Mouse (Mus musculus) small intestine, adult 2 months (tissue): ENCODE data around the gene Tuft1. TPM values are rescaled to one million over a fixed set of nuclear protein-coding genes. Genes with fewer than 3 reads are reported as not detected.

Experiments used
- H3K27ac ChIP-seq: fragments of 200-500 bp; 2 replicates; pipeline ENCODE4 v1.5.1; 2012; ENCODE audit warnings: low read depth, low read length, control low read depth, inconsistent platforms; ENCODE audit not compliant: insufficient read depth
- H3K27me3 ChIP-seq: fragments of 200-500 bp; 2 replicates; pipeline ENCODE4 v1.6.1; 2012; ENCODE audit warnings: mild to moderate bottlenecking, moderate library complexity, low read length, inconsistent platforms; ENCODE audit not compliant: control insufficient read depth, insufficient read depth
- H3K36me3 ChIP-seq: fragments of 200-500 bp; 2 replicates; pipeline ENCODE4 v1.6.1; 2012; ENCODE audit warnings: mild to moderate bottlenecking, low read length, control low read depth, inconsistent platforms; ENCODE audit not compliant: control insufficient read depth, insufficient read depth
- H3K4me1 ChIP-seq: fragments of 200-500 bp; 2 replicates; pipeline ENCODE4 v1.6.1; 2012; ENCODE audit warnings: low read length, inconsistent platforms, mixed read lengths; ENCODE audit not compliant: control insufficient read depth, insufficient read depth, insufficient read length
- H3K4me3 ChIP-seq: fragments of 200-500 bp; 2 replicates; pipeline ENCODE4 v1.5.1; 2012; ENCODE audit warnings: low read depth, mild to moderate bottlenecking, control low read depth, inconsistent platforms, low read length, moderate library complexity
- CTCF ChIP-seq: fragments of 200-500 bp; IDR thresholded peaks from 2 replicates; pipeline ENCODE4 v1.5.1; 2012; ENCODE audit warnings: low read depth, mild to moderate bottlenecking, control low read depth, inconsistent platforms, low read length, moderate library complexity, mixed read lengths; ENCODE audit not compliant: insufficient replicate concordance, insufficient read length; ENCODE audit errors: extremely low read depth
- POLR2A ChIP-seq: fragments of 200-500 bp; IDR thresholded peaks from 2 replicates; pipeline ENCODE4 v1.6.1; 2012; ENCODE audit warnings: low read depth, mild to moderate bottlenecking, control low read depth, inconsistent platforms, low read length, moderate library complexity
- WGBS: fragments of 180-500 bp; shearing (Covaris S2); methylation state at CpG from one replicate; pipeline ENCODE4 v1.1.7; 2018; 5-methylcytosine and 5-hydroxymethylcytosine counted together
- polyA plus RNA-seq: library from polyadenylated mRNA; depleted of rRNA; stranded (reverse); fragments of >200 nt; gene quantifications from 2 replicates; pipeline ENCODE4 v1.2.3, GENCODE M21; 2012

The Tuft1 gene
- polyA plus RNA-seq, 1 experiment, result 47.4 TPM

GRCm38 (mm10) chr3:94581793-94582455, 76.7 kb downstream of the Tuft1 start:
- Histone ChIP-seq H3K27ac (peak overlapping the region; percentile 45; the same call in 1 of the 2 replicates), H3K27me3 (no peaks in the 10 kb centered on the region), H3K4me1 (peaks cover 7% of the 10 kb centered on the region; the same call in 1 of the 2 replicates), H3K36me3 (no peaks in the 10 kb centered on the region), H3K4me3 (peak overlapping the region; percentile 98)
- TF ChIP-seq POLR2A (no peak), CTCF (no peak)
- under 1% methylated on average over 47 of the region's 48 CpGs for WGBS

- Histone ChIP-seq H3K4me1 (peaks cover 9% of the 10 kb centered on the region; the same call in 1 of the 2 replicates), H3K27me3 (no peaks in the 10 kb centered on the region), H3K4me3 (peak overlapping the region; percentile 98), H3K27ac (no peak overlapping the region), H3K36me3 (no peaks in the 10 kb centered on the region)
- TF ChIP-seq CTCF (no peak), POLR2A (no peak)
- 7% methylated on average over 16 of the region's 16 CpGs for WGBS
Observed at GRCm38 (mm10) chr3:94581138-94581780, 77.4 kb downstream of the Tuft1 start.

- Histone ChIP-seq H3K27me3 (no peaks in the 10 kb centered on the region), H3K4me3 (no peak overlapping the region), H3K4me1 (peaks cover 7% of the 10 kb centered on the region; the same call in 1 of the 2 replicates), H3K36me3 (no peaks in the 10 kb centered on the region), H3K27ac (peak overlapping the region; percentile 72)
- WGBS, result 33% methylated on average over 6 of the region's 6 CpGs
- no peak for TF ChIP-seq POLR2A
- no peak for TF ChIP-seq CTCF
Observed at GRCm38 (mm10) chr3:94574506-94574905, 84.2 kb downstream of the Tuft1 start.

- TF ChIP-seq CTCF (no peak), POLR2A (no peak)
- Histone ChIP-seq H3K4me1 (0 out of 2 replicates have a peak, but pooled peaks cover 2% of the 10 kb centered on the region), H3K27me3 (no peaks in the 10 kb centered on the region), H3K27ac (no peak overlapping the region), H3K4me3 (no peak overlapping the region), H3K36me3 (no peaks in the 10 kb centered on the region)
- 69% methylated on average over 2 of the region's 2 CpGs for WGBS
Observed at GRCm38 (mm10) chr3:94567242-94567641, 91.4 kb downstream of the Tuft1 start.

GRCm38 (mm10) chr3:94565557-94565956, 93.1 kb downstream of the Tuft1 start:
- no peak for TF ChIP-seq CTCF
- no peak for TF ChIP-seq POLR2A
- no peak overlapping the region for H3K4me3 ChIP-seq
- no peaks in the 10 kb centered on the region for H3K27me3 ChIP-seq
- 0 out of 2 replicates have a peak, but pooled peaks cover 2% of the 10 kb centered on the region for H3K4me1 ChIP-seq
- no peak overlapping the region for H3K27ac ChIP-seq
- WGBS, result 68% methylated on average over 2 of the region's 2 CpGs
- H3K36me3 ChIP-seq, result peaks cover 5% of the 10 kb centered on the region; the same call in 1 of the 2 replicates

GRCm38 (mm10) chr3:94565127-94565526, 93.5 kb downstream of the Tuft1 start:
- 70% methylated on average over 3 of the region's 3 CpGs for WGBS
- H3K4me1 ChIP-seq, result 0 out of 2 replicates have a peak, but pooled peaks cover 2% of the 10 kb centered on the region
- no peak overlapping the region for H3K27ac ChIP-seq
- H3K27me3 ChIP-seq, result no peaks in the 10 kb centered on the region
- no peak overlapping the region for H3K4me3 ChIP-seq
- TF ChIP-seq CTCF, result no peak
- peaks cover 5% of the 10 kb centered on the region; the same call in 1 of the 2 replicates for H3K36me3 ChIP-seq

GRCm38 (mm10) chr3:94564356-94565010, 94.2 kb downstream of the Tuft1 start:
- 0 out of 2 replicates have a peak, but pooled peaks cover 2% of the 10 kb centered on the region for H3K4me1 ChIP-seq
- WGBS, result 68% methylated on average over 4 of the region's 4 CpGs
- peaks cover 10% of the 10 kb centered on the region; the same call in 1 of the 2 replicates for H3K36me3 ChIP-seq
- no peaks in the 10 kb centered on the region for H3K27me3 ChIP-seq
- H3K4me3 ChIP-seq, result no peak overlapping the region
- TF ChIP-seq POLR2A (no peak), CTCF (no peak)
- no peak overlapping the region for H3K27ac ChIP-seq
